Mouse (Mus musculus): Measurements from ENCODE around the gene Prcc. TPM values are rescaled to one million over a fixed set of nuclear protein-coding genes. Genes with fewer than 3 reads are reported as not detected.
A peak's percentile ranks its signal among the peaks of the same experiment; 100 is the strongest.

Gene Prcc
- total and polyA plus RNA-seq, 2 experiments from 2014 or later, result 10.0 to 55.6 TPM

- no peak for ATAC-seq (ENCODE audit: insufficient read depth, low read depth)
- 87% methylated on average over 2 of the region's 2 CpGs for WGBS
- peaks cover 16% of the 10 kb centered on the region for H3K36me3 ChIP-seq (replicated peaks; ENCODE audit: control insufficient read depth, insufficient read depth, low read length)
- H3K4me3 ChIP-seq (ENCODE audit: low read depth, low read length), result no peak overlapping the region
- no peak for DNase-seq (ENCODE audit: low spot score)
- peak overlapping the region; percentile 52; the same call in 1 of the 2 replicates for H3K4me2 ChIP-seq (ENCODE audit: low read depth, low read length)
- peaks cover 36% of the 10 kb centered on the region for H3K4me1 ChIP-seq (ENCODE audit: control insufficient read depth, insufficient read depth)
- TF ChIP-seq CTCF (IDR thresholded peaks at IDR 0.05; ENCODE audit: low read depth), result no peak
- TF ChIP-seq EP300 (IDR thresholded peaks at IDR 0.05; ENCODE audit: low read depth), result no peak
- peak overlapping the region; percentile 96 for H3K27ac ChIP-seq (ENCODE audit: low read depth)
- H3K9me3 ChIP-seq (replicated peaks; ENCODE audit: control insufficient read depth, low read length), result no peaks in the 10 kb centered on the region
- no peak overlapping the region for H3K9ac ChIP-seq (replicated peaks; ENCODE audit: low read depth, low read length)
- H3K27me3 ChIP-seq (ENCODE audit: control insufficient read depth, insufficient read depth, low read length), result no peaks in the 10 kb centered on the region
These were observed 24.0 kb upstream of the Prcc start for GRCm38 (mm10) chr3:87909381-87909780.

GRCm38 (mm10) chr3:87907906-87908305 lies 22.5 kb upstream of the Prcc start:
- no peak for DNase-seq (ENCODE audit: low spot score)
- H3K4me3 ChIP-seq (ENCODE audit: low read depth, low read length), result peak overlapping the region; percentile 96
- H3K36me3 ChIP-seq (replicated peaks; ENCODE audit: control insufficient read depth, insufficient read depth, low read length), result 0 out of 2 replicates have a peak, but pooled peaks cover 1% of the 10 kb centered on the region
- peak overlapping the region; percentile 94 for H3K9ac ChIP-seq (replicated peaks; ENCODE audit: low read depth, low read length)
- TF ChIP-seq CTCF (IDR thresholded peaks at IDR 0.05; ENCODE audit: low read depth), result no peak
- no peak for TF ChIP-seq EP300 (IDR thresholded peaks at IDR 0.05; ENCODE audit: low read depth)
- H3K4me2 ChIP-seq (ENCODE audit: low read depth, low read length), result peak overlapping the region; percentile 78
- H3K9me3 ChIP-seq (replicated peaks; ENCODE audit: control insufficient read depth, low read length), result no peaks in the 10 kb centered on the region
- ATAC-seq (ENCODE audit: insufficient read depth, low read depth), result no peak
- WGBS, result 0% methylated on average over 1 of the region's 1 CpGs
- no peaks in the 10 kb centered on the region for H3K27me3 ChIP-seq (ENCODE audit: control insufficient read depth, insufficient read depth, low read length)
- peaks cover 36% of the 10 kb centered on the region for H3K4me1 ChIP-seq (ENCODE audit: control insufficient read depth, insufficient read depth)
- peak overlapping the region; percentile 96 for H3K27ac ChIP-seq (ENCODE audit: low read depth)

- DNase-seq (ENCODE audit: low spot score), result no peak
- peak overlapping the region; percentile 96 for H3K4me3 ChIP-seq (ENCODE audit: low read depth, low read length)
- peak overlapping the region; percentile 94 for H3K9ac ChIP-seq (replicated peaks; ENCODE audit: low read depth, low read length)
- no peaks in the 10 kb centered on the region for H3K9me3 ChIP-seq (replicated peaks; ENCODE audit: control insufficient read depth, low read length)
- no peak for ATAC-seq (ENCODE audit: insufficient read depth, low read depth)
- WGBS, result under 1% methylated on average over 27 of the region's 27 CpGs
- H3K27ac ChIP-seq (ENCODE audit: low read depth), result peak overlapping the region; percentile 96
- TF ChIP-seq CTCF (IDR thresholded peaks at IDR 0.05; ENCODE audit: low read depth), result no peak
- no peak for TF ChIP-seq EP300 (IDR thresholded peaks at IDR 0.05; ENCODE audit: low read depth)
- peak overlapping the region; percentile 78 for H3K4me2 ChIP-seq (ENCODE audit: low read depth, low read length)
- no peaks in the 10 kb centered on the region for H3K36me3 ChIP-seq (replicated peaks; ENCODE audit: control insufficient read depth, insufficient read depth, low read length)
- no peaks in the 10 kb centered on the region for H3K27me3 ChIP-seq (ENCODE audit: control insufficient read depth, insufficient read depth, low read length)
- peaks cover 36% of the 10 kb centered on the region for H3K4me1 ChIP-seq (ENCODE audit: control insufficient read depth, insufficient read depth)
These were observed 21.8 kb upstream of the Prcc start for GRCm38 (mm10) chr3:87906981-87907857.

GRCm38 (mm10) chr3:87906601-87906980 lies 21.2 kb upstream of the Prcc start:
- peak overlapping the region; percentile 78 for H3K4me2 ChIP-seq (ENCODE audit: low read depth, low read length)
- H3K4me3 ChIP-seq (ENCODE audit: low read depth, low read length), result peak overlapping the region; percentile 96
- H3K4me1 ChIP-seq (ENCODE audit: control insufficient read depth, insufficient read depth), result peaks cover 36% of the 10 kb centered on the region
- H3K9ac ChIP-seq (replicated peaks; ENCODE audit: low read depth, low read length), result peak overlapping the region; percentile 94
- WGBS, result under 1% methylated on average over 40 of the region's 47 CpGs
- TF ChIP-seq EP300 (IDR thresholded peaks at IDR 0.05; ENCODE audit: low read depth) (no peak), CTCF (IDR thresholded peaks at IDR 0.05; ENCODE audit: low read depth) (no peak)
- H3K27ac ChIP-seq (ENCODE audit: low read depth), result peak overlapping the region; percentile 96
- no peaks in the 10 kb centered on the region for H3K36me3 ChIP-seq (replicated peaks; ENCODE audit: control insufficient read depth, insufficient read depth, low read length)
- DNase-seq (ENCODE audit: low spot score) (no peak), ATAC-seq (ENCODE audit: insufficient read depth, low read depth) (peak; percentile 28)
- no peaks in the 10 kb centered on the region for H3K27me3 ChIP-seq (ENCODE audit: control insufficient read depth, insufficient read depth, low read length)
- no peaks in the 10 kb centered on the region for H3K9me3 ChIP-seq (replicated peaks; ENCODE audit: control insufficient read depth, low read length)

GRCm38 (mm10) chr3:87905880-87906485 lies 20.6 kb upstream of the Prcc start, which contains the start of gene Hdgf:
Gene Hdgf (plus strand): TSS chr3:87906321.
- peaks cover 31% of the 10 kb centered on the region for H3K4me1 ChIP-seq (ENCODE audit: control insufficient read depth, insufficient read depth)
- ATAC-seq (ENCODE audit: insufficient read depth, low read depth) (peak; percentile 94), DNase-seq (ENCODE audit: low spot score) (peak; percentile 97)
- WGBS, result under 1% methylated on average over 56 of the region's 57 CpGs
- peak within 1 kb of the TSS; percentile 96 for H3K4me3 ChIP-seq (ENCODE audit: low read depth, low read length)
- H3K4me2 ChIP-seq (ENCODE audit: low read depth, low read length), result peak within 1 kb of the TSS; percentile 78
- peak within 1 kb of the TSS; percentile 96 for H3K27ac ChIP-seq (ENCODE audit: low read depth)
- H3K36me3 ChIP-seq (replicated peaks; ENCODE audit: control insufficient read depth, insufficient read depth, low read length), result no peaks in the 10 kb centered on the region
- H3K9me3 ChIP-seq (replicated peaks; ENCODE audit: control insufficient read depth, low read length), result no peaks in the 10 kb centered on the region
- H3K9ac ChIP-seq (replicated peaks; ENCODE audit: low read depth, low read length), result peak within 1 kb of the TSS; percentile 94
- TF ChIP-seq EP300 (IDR thresholded peaks at IDR 0.05; ENCODE audit: low read depth), result peak; percentile 48; the same call in 1 of the 2 replicates
- TF ChIP-seq CTCF (IDR thresholded peaks at IDR 0.05; ENCODE audit: low read depth), result peak; percentile 30
- H3K27me3 ChIP-seq (ENCODE audit: control insufficient read depth, insufficient read depth, low read length), result no peaks in the 10 kb centered on the region

Data from heart, postnatal 0 days (tissue).